Mouse (Mus musculus): Measurements from ENCODE around the gene Igsf10. TPM values are rescaled to one million over a fixed set of nuclear protein-coding genes. Genes with fewer than 3 reads are reported as not detected.

The Igsf10 gene
- polyA plus RNA-seq, 1 experiment, result 0.17 TPM

- 82% methylated on average over 5 of the region's 5 CpGs for WGBS
- no peak overlapping the region for H3K27ac ChIP-seq (ENCODE audit: control insufficient read depth, insufficient read depth, low read depth, low read length, poor library complexity)
- H3K4me3 ChIP-seq (replicated peaks; ENCODE audit: control insufficient read depth, low read depth, low read length), result no peak overlapping the region
- no peaks in the 10 kb centered on the region; the same call in 1 of the 2 replicates for H3K4me1 ChIP-seq (ENCODE audit: control insufficient read depth, insufficient read depth, low read length)
- TF ChIP-seq CTCF (IDR thresholded peaks at IDR 0.05; ENCODE audit: control insufficient read depth, insufficient read depth, low read length), result no peak
- TF ChIP-seq POLR2A (IDR thresholded peaks at IDR 0.05; ENCODE audit: borderline replicate concordance, control insufficient read depth, low read depth, low read length), result no peak
Observed at GRCm38 (mm10) chr3:59304944-59305343, 39.2 kb downstream of the Igsf10 start.

GRCm38 (mm10) chr3:59297653-59298052, 46.5 kb downstream of the Igsf10 start:
- TF ChIP-seq CTCF (IDR thresholded peaks at IDR 0.05; ENCODE audit: control insufficient read depth, insufficient read depth, low read length), result no peak
- TF ChIP-seq POLR2A (IDR thresholded peaks at IDR 0.05; ENCODE audit: borderline replicate concordance, control insufficient read depth, low read depth, low read length), result no peak
- Histone ChIP-seq H3K27ac (ENCODE audit: control insufficient read depth, insufficient read depth, low read depth, low read length, poor library complexity) (no peak overlapping the region), H3K4me3 (replicated peaks; ENCODE audit: control insufficient read depth, low read depth, low read length) (no peak overlapping the region), H3K4me1 (ENCODE audit: control insufficient read depth, insufficient read depth, low read length) (no peaks in the 10 kb centered on the region)
- 88% methylated on average over 16 of the region's 16 CpGs for WGBS

GRCm38 (mm10) chr3:59296563-59297130, 47.5 kb downstream of the Igsf10 start:
- no peak overlapping the region for H3K4me3 ChIP-seq (replicated peaks; ENCODE audit: control insufficient read depth, low read depth, low read length)
- 82% methylated on average over 5 of the region's 5 CpGs for WGBS
- H3K27ac ChIP-seq (ENCODE audit: control insufficient read depth, insufficient read depth, low read depth, low read length, poor library complexity), result no peak overlapping the region
- H3K4me1 ChIP-seq (ENCODE audit: control insufficient read depth, insufficient read depth, low read length), result no peaks in the 10 kb centered on the region
- no peak for TF ChIP-seq POLR2A (IDR thresholded peaks at IDR 0.05; ENCODE audit: borderline replicate concordance, control insufficient read depth, low read depth, low read length)
- no peak for TF ChIP-seq CTCF (IDR thresholded peaks at IDR 0.05; ENCODE audit: control insufficient read depth, insufficient read depth, low read length)

- TF ChIP-seq CTCF (IDR thresholded peaks at IDR 0.05; ENCODE audit: control insufficient read depth, insufficient read depth, low read length) (no peak), POLR2A (IDR thresholded peaks at IDR 0.05; ENCODE audit: borderline replicate concordance, control insufficient read depth, low read depth, low read length) (no peak)
Observed at GRCm38 (mm10) chr3:59295699-59296562, 48.3 kb downstream of the Igsf10 start.

GRCm38 (mm10) chr3:59293437-59294199, 50.6 kb downstream of the Igsf10 start:
- Histone ChIP-seq H3K27ac (ENCODE audit: control insufficient read depth, insufficient read depth, low read depth, low read length, poor library complexity) (no peak overlapping the region), H3K4me3 (replicated peaks; ENCODE audit: control insufficient read depth, low read depth, low read length) (no peak overlapping the region), H3K4me1 (ENCODE audit: control insufficient read depth, insufficient read depth, low read length) (no peaks in the 10 kb centered on the region)
- WGBS, result 81% methylated on average over 5 of the region's 5 CpGs
- TF ChIP-seq POLR2A (IDR thresholded peaks at IDR 0.05; ENCODE audit: borderline replicate concordance, control insufficient read depth, low read depth, low read length) (no peak), CTCF (IDR thresholded peaks at IDR 0.05; ENCODE audit: control insufficient read depth, insufficient read depth, low read length) (no peak)

More at GRCm38 (mm10) chr3:59295699-59296562, 48.3 kb downstream of the Igsf10 start:
- Histone ChIP-seq H3K4me3 (replicated peaks; ENCODE audit: control insufficient read depth, low read depth, low read length) (no peak overlapping the region), H3K27ac (ENCODE audit: control insufficient read depth, insufficient read depth, low read depth, low read length, poor library complexity) (no peak overlapping the region), H3K4me1 (ENCODE audit: control insufficient read depth, insufficient read depth, low read length) (no peaks in the 10 kb centered on the region)
- 85% methylated on average over 16 of the region's 16 CpGs for WGBS

- TF ChIP-seq CTCF (IDR thresholded peaks at IDR 0.05; ENCODE audit: control insufficient read depth, insufficient read depth, low read length) (no peak), POLR2A (IDR thresholded peaks at IDR 0.05; ENCODE audit: borderline replicate concordance, control insufficient read depth, low read depth, low read length) (no peak)
- 76% methylated on average over 2 of the region's 2 CpGs for whole genome bisulfite sequencing
- Histone ChIP-seq H3K4me1 (ENCODE audit: control insufficient read depth, insufficient read depth, low read length) (no peaks in the 10 kb centered on the region), H3K4me3 (replicated peaks; ENCODE audit: control insufficient read depth, low read depth, low read length) (no peak overlapping the region), H3K27ac (ENCODE audit: control insufficient read depth, insufficient read depth, low read depth, low read length, poor library complexity) (no peak overlapping the region)
Observed at GRCm38 (mm10) chr3:59290551-59290950, 53.6 kb downstream of the Igsf10 start.

- H3K4me1 ChIP-seq (ENCODE audit: control insufficient read depth, insufficient read depth, low read length), result no peaks in the 10 kb centered on the region
- no peak overlapping the region for H3K4me3 ChIP-seq (replicated peaks; ENCODE audit: control insufficient read depth, low read depth, low read length)
- TF ChIP-seq CTCF (IDR thresholded peaks at IDR 0.05; ENCODE audit: control insufficient read depth, insufficient read depth, low read length), result no peak
- no peak for TF ChIP-seq POLR2A (IDR thresholded peaks at IDR 0.05; ENCODE audit: borderline replicate concordance, control insufficient read depth, low read depth, low read length)
Observed at GRCm38 (mm10) chr3:59278620-59279019, 65.6 kb downstream of the Igsf10 start.

GRCm38 (mm10) chr3:59278254-59278533, 66.0 kb downstream of the Igsf10 start:
- no peaks in the 10 kb centered on the region for H3K4me1 ChIP-seq (ENCODE audit: control insufficient read depth, insufficient read depth, low read length)
- WGBS, result 81% methylated on average over 3 of the region's 3 CpGs
- H3K4me3 ChIP-seq (replicated peaks; ENCODE audit: control insufficient read depth, low read depth, low read length), result no peak overlapping the region
- no peak for TF ChIP-seq CTCF (IDR thresholded peaks at IDR 0.05; ENCODE audit: control insufficient read depth, insufficient read depth, low read length)
- TF ChIP-seq POLR2A (IDR thresholded peaks at IDR 0.05; ENCODE audit: borderline replicate concordance, control insufficient read depth, low read depth, low read length), result no peak
- no peak overlapping the region for H3K27ac ChIP-seq (ENCODE audit: control insufficient read depth, insufficient read depth, low read depth, low read length, poor library complexity)

More at GRCm38 (mm10) chr3:59278620-59279019, 65.6 kb downstream of the Igsf10 start:
- no peak overlapping the region for H3K27ac ChIP-seq (ENCODE audit: control insufficient read depth, insufficient read depth, low read depth, low read length, poor library complexity)

All from bone marrow, adult 2 months (tissue).